Mouse (Mus musculus): Measurements from ENCODE around the gene Tesk1. TPM values are rescaled to one million over a fixed set of nuclear protein-coding genes. Genes with fewer than 3 reads are reported as not detected.

The Tesk1 gene
- polyA plus RNA-seq, 1 experiment from 2014 or later: 12.7 TPM

- Histone ChIP-seq H3K4me3 (no peak overlapping the region), H3K9me3 (no peaks in the 10 kb centered on the region), H3K9ac (replicated peaks) (no peak overlapping the region), H3K27ac (replicated peaks) (no peak overlapping the region), H3K4me2 (replicated peaks) (no peak overlapping the region), H3K36me3 (no peaks in the 10 kb centered on the region), H3K4me1 (no peaks in the 10 kb centered on the region), H3K27me3 (no peaks in the 10 kb centered on the region)
- 93% methylated on average over 6 of the region's 6 CpGs for WGBS
- no peak for ATAC-seq (ENCODE audit: low FRiP score, low read depth)
These were observed 24.2 kb downstream of the Tesk1 start for GRCm38 (mm10) chr4:43465935-43466334.

- no peak for ATAC-seq (ENCODE audit: low FRiP score, low read depth)
- Histone ChIP-seq H3K4me1 (no peaks in the 10 kb centered on the region), H3K4me3 (no peak overlapping the region), H3K9me3 (no peaks in the 10 kb centered on the region), H3K9ac (replicated peaks) (no peak overlapping the region), H3K4me2 (replicated peaks) (no peak overlapping the region), H3K36me3 (no peaks in the 10 kb centered on the region), H3K27ac (replicated peaks) (no peak overlapping the region), H3K27me3 (no peaks in the 10 kb centered on the region)
- WGBS: 90% methylated on average over 7 of the region's 7 CpGs
These were observed 25.1 kb downstream of the Tesk1 start for GRCm38 (mm10) chr4:43466872-43467271.

GRCm38 (mm10) chr4:43470301-43470700 is 28.6 kb downstream of the Tesk1 start:
- H3K9ac ChIP-seq (replicated peaks): no peak overlapping the region
- H3K36me3 ChIP-seq: no peaks in the 10 kb centered on the region
- ATAC-seq (ENCODE audit: low FRiP score, low read depth): no peak

GRCm38 (mm10) chr4:43473636-43474035 is 31.9 kb downstream of the Tesk1 start:
- WGBS: 68% methylated on average over 1 of the region's 1 CpGs
- Histone ChIP-seq H3K4me3 (no peak overlapping the region), H3K27me3 (no peaks in the 10 kb centered on the region), H3K9me3 (no peaks in the 10 kb centered on the region), H3K27ac (replicated peaks) (no peak overlapping the region), H3K9ac (replicated peaks) (no peak overlapping the region), H3K36me3 (no peaks in the 10 kb centered on the region), H3K4me2 (replicated peaks) (no peak overlapping the region), H3K4me1 (no peaks in the 10 kb centered on the region)
- ATAC-seq (ENCODE audit: low FRiP score, low read depth): no peak

More at GRCm38 (mm10) chr4:43470301-43470700, 28.6 kb downstream of the Tesk1 start:
- H3K27me3 ChIP-seq: no peaks in the 10 kb centered on the region
- H3K27ac ChIP-seq (replicated peaks): no peak overlapping the region
- H3K4me3 ChIP-seq: no peak overlapping the region
- no peaks in the 10 kb centered on the region for H3K4me1 ChIP-seq
- no peaks in the 10 kb centered on the region for H3K9me3 ChIP-seq
- 94% methylated on average over 10 of the region's 10 CpGs for WGBS
- no peak overlapping the region for H3K4me2 ChIP-seq (replicated peaks)

- Histone ChIP-seq H3K27me3 (no peaks in the 10 kb centered on the region), H3K4me3 (no peak overlapping the region), H3K9me3 (no peaks in the 10 kb centered on the region), H3K36me3 (no peaks in the 10 kb centered on the region), H3K27ac (replicated peaks) (no peak overlapping the region), H3K9ac (replicated peaks) (no peak overlapping the region), H3K4me2 (replicated peaks) (no peak overlapping the region), H3K4me1 (no peaks in the 10 kb centered on the region)
- no peak for ATAC-seq (ENCODE audit: low FRiP score, low read depth)
- WGBS: 89% methylated on average over 6 of the region's 6 CpGs
These were observed 34.9 kb downstream of the Tesk1 start for GRCm38 (mm10) chr4:43476604-43477003.

GRCm38 (mm10) chr4:43477857-43478533 is 36.3 kb downstream of the Tesk1 start:
- peak; percentile 95 for ATAC-seq (ENCODE audit: low FRiP score, low read depth)

GRCm38 (mm10) chr4:43478534-43478858 is 36.8 kb downstream of the Tesk1 start:
- no peak for ATAC-seq (ENCODE audit: low FRiP score, low read depth)
- H3K27me3 ChIP-seq: 0 out of 2 replicates have a peak, but pooled peaks cover 4% of the 10 kb centered on the region
- H3K4me1 ChIP-seq: no peaks in the 10 kb centered on the region
- no peak overlapping the region for H3K27ac ChIP-seq (replicated peaks)
- no peak overlapping the region for H3K9ac ChIP-seq (replicated peaks)
- WGBS: 39% methylated on average over 8 of the region's 8 CpGs
- H3K9me3 ChIP-seq: no peaks in the 10 kb centered on the region
- H3K36me3 ChIP-seq: no peaks in the 10 kb centered on the region
- peak overlapping the region; percentile 48 for H3K4me2 ChIP-seq (replicated peaks)
- H3K4me3 ChIP-seq: peak overlapping the region; percentile 35

More at GRCm38 (mm10) chr4:43477857-43478533, 36.3 kb downstream of the Tesk1 start:
- H3K9me3 ChIP-seq: no peaks in the 10 kb centered on the region
- H3K4me1 ChIP-seq: no peaks in the 10 kb centered on the region
- no peaks in the 10 kb centered on the region for H3K36me3 ChIP-seq
- no peak overlapping the region for H3K27ac ChIP-seq (replicated peaks)
- H3K9ac ChIP-seq (replicated peaks): no peak overlapping the region
- WGBS: 14% methylated on average over 10 of the region's 11 CpGs
- H3K4me3 ChIP-seq: peak overlapping the region; percentile 35
- peak overlapping the region; percentile 48 for H3K4me2 ChIP-seq (replicated peaks)
- 0 out of 2 replicates have a peak, but pooled peaks cover 2% of the 10 kb centered on the region for H3K27me3 ChIP-seq

- Histone ChIP-seq H3K36me3 (no peaks in the 10 kb centered on the region), H3K4me3 (no peak overlapping the region), H3K9ac (replicated peaks) (no peak overlapping the region), H3K27me3 (0 out of 2 replicates have a peak, but pooled peaks cover 4% of the 10 kb centered on the region), H3K4me2 (replicated peaks) (0 out of 2 replicates have a peak overlapping the region, but pooled peaks have one; percentile 11), H3K27ac (replicated peaks) (no peak overlapping the region), H3K9me3 (no peaks in the 10 kb centered on the region), H3K4me1 (no peaks in the 10 kb centered on the region)
- ATAC-seq (ENCODE audit: low FRiP score, low read depth): no peak
- 48% methylated on average over 24 of the region's 24 CpGs for WGBS
These were observed 37.4 kb downstream of the Tesk1 start for GRCm38 (mm10) chr4:43478906-43479832.

GRCm38 (mm10) chr4:43480985-43481384 is 39.2 kb downstream of the Tesk1 start:
- Histone ChIP-seq H3K9ac (replicated peaks) (no peak overlapping the region), H3K4me1 (no peaks in the 10 kb centered on the region), H3K9me3 (no peaks in the 10 kb centered on the region), H3K27me3 (0 out of 2 replicates have a peak, but pooled peaks cover 4% of the 10 kb centered on the region), H3K27ac (replicated peaks) (no peak overlapping the region), H3K36me3 (no peaks in the 10 kb centered on the region), H3K4me3 (no peak overlapping the region), H3K4me2 (replicated peaks) (no peak overlapping the region)
- WGBS: 90% methylated on average over 5 of the region's 5 CpGs
- no peak for ATAC-seq (ENCODE audit: low FRiP score, low read depth)

GRCm38 (mm10) chr4:43481894-43482456 is 40.2 kb downstream of the Tesk1 start:
- Histone ChIP-seq H3K4me1 (no peaks in the 10 kb centered on the region), H3K27ac (replicated peaks) (no peak overlapping the region), H3K27me3 (0 out of 2 replicates have a peak, but pooled peaks cover 4% of the 10 kb centered on the region), H3K4me3 (no peak overlapping the region), H3K9ac (replicated peaks) (no peak overlapping the region), H3K9me3 (no peaks in the 10 kb centered on the region), H3K36me3 (no peaks in the 10 kb centered on the region), H3K4me2 (replicated peaks) (no peak overlapping the region)
- WGBS: 84% methylated on average over 7 of the region's 7 CpGs
- no peak for ATAC-seq (ENCODE audit: low FRiP score, low read depth)

- ATAC-seq (ENCODE audit: low FRiP score, low read depth): no peak
- Histone ChIP-seq H3K27ac (replicated peaks) (no peak overlapping the region), H3K4me3 (no peak overlapping the region), H3K27me3 (0 out of 2 replicates have a peak, but pooled peaks cover 4% of the 10 kb centered on the region), H3K9ac (replicated peaks) (no peak overlapping the region), H3K9me3 (no peaks in the 10 kb centered on the region), H3K4me2 (replicated peaks) (no peak overlapping the region), H3K4me1 (no peaks in the 10 kb centered on the region), H3K36me3 (no peaks in the 10 kb centered on the region)
- 72% methylated on average over 10 of the region's 10 CpGs for WGBS
These were observed 40.9 kb downstream of the Tesk1 start for GRCm38 (mm10) chr4:43482591-43482990.

All from midbrain, embryonic 12.5 days (tissue).